14 mouse cellular contexts compared by ENCODE assay signal in the genomic region with DNA sequence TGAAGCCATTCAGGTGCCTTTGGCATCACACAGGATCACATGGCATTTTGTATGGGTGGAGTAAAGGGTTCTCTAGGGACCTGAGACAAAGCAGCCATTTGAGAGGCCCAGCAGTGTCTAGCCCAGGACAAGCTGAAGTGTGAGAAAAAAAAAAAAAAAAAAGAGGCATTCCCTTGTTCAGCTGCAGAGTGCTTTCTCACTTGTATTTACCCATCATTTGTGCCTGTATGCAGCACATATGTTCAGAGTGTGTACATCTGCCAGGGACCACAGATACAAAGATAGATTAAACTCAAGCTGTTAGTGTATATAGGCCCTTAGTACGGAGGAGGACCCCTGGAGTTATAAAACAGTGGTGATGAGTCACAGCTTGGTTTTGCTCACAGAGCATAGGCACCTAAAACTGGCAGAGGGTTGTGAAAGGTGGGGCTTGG.
DNase-seq lines count a peak whose midpoint lies in the region; ATAC-seq and TF ChIP-seq lines count a peak whose summit lies in the region.
"Had no signal": no experiment of that assay in that cellular context is flagged by ENCODE, and none has a peak within 500 bp of the region (broad histone marks: within the 10 kb centered on the region; RNA-seq: fewer than 3 reads in every experiment).

No protein-coding gene starts in this region.

- DNase-seq in left cerebral cortex, adult 18-20 months (ENCODE audit: low spot score in 2 of 2) = peak; percentile 8 to 11
- DNase-seq in left cerebral cortex, adult 11 months (ENCODE audit: low spot score) = no peak
- no peak for DNase-seq in urinary bladder, adult 18-20 months (ENCODE audit: low spot score in 2 of 2)
- DNase-seq in spleen, postnatal 4 days (ENCODE audit: low spot score in 2 of 2) = no peak
- DNase-seq: cerebellum, postnatal 36 days; kidney, postnatal 14 days; liver, postnatal 0 days; thymus, postnatal 14 days had no signal

- H3K4me3 ChIP-seq in forebrain, embryonic 12.5 days (replicated peaks) = no peak overlapping the region
- H3K4me3 ChIP-seq in hindbrain, embryonic 15.5 days = no peak overlapping the region
- no peak overlapping the region for H3K4me3 ChIP-seq in neural tube, embryonic 13.5 days
- H3K4me3 ChIP-seq in intestine, postnatal 0 days (ENCODE audit: low read depth, low read length) = no peak overlapping the region
- H3K4me3 ChIP-seq: heart, embryonic 10.5 days; limb, embryonic 12.5 days had no signal

- peak; percentile 75 for ATAC-seq in forebrain, embryonic 12.5 days (ENCODE audit: low FRiP score)
- peak; percentile 74 for ATAC-seq in hindbrain, embryonic 15.5 days (ENCODE audit: low FRiP score, low read depth)
- ATAC-seq in neural tube, embryonic 13.5 days (ENCODE audit: low read depth) = peak; percentile 61
- no peak for ATAC-seq in intestine, postnatal 0 days
- ATAC-seq: liver, postnatal 0 days had no signal

- WGBS in forebrain, embryonic 12.5 days = 49% methylated on average over 1 of the region's 1 CpGs
- 20% methylated on average over 1 of the region's 1 CpGs for WGBS in hindbrain, embryonic 15.5 days
- WGBS in neural tube, embryonic 13.5 days = 27% methylated on average over 1 of the region's 1 CpGs
- WGBS in intestine, postnatal 0 days = 28% methylated on average over 1 of the region's 1 CpGs

- H3K4me1 ChIP-seq in forebrain, embryonic 12.5 days = peaks cover 2% of the 10 kb centered on the region; the same call in 1 of the 2 replicates
- H3K4me1 ChIP-seq in hindbrain, embryonic 15.5 days (replicated peaks) = peaks cover 21% of the 10 kb centered on the region
- peaks cover 16% of the 10 kb centered on the region; the same call in 1 of the 2 replicates for H3K4me1 ChIP-seq in neural tube, embryonic 13.5 days (replicated peaks)
- no peaks in the 10 kb centered on the region for H3K4me1 ChIP-seq in intestine, postnatal 0 days (replicated peaks; ENCODE audit: control insufficient read depth, insufficient read depth, low read length)
- H3K4me1 ChIP-seq: heart, embryonic 10.5 days; limb, embryonic 12.5 days had no signal

- no peak overlapping the region for H3K9ac ChIP-seq in forebrain, embryonic 12.5 days
- no peak overlapping the region for H3K9ac ChIP-seq in hindbrain, embryonic 15.5 days
- no peak overlapping the region for H3K9ac ChIP-seq in neural tube, embryonic 13.5 days
- no peak overlapping the region for H3K9ac ChIP-seq in intestine, postnatal 0 days (ENCODE audit: low read depth, low read length)
- H3K9ac ChIP-seq: limb, embryonic 12.5 days; liver, postnatal 0 days had no signal

- TF ChIP-seq CTCF in intestine, postnatal 0 days (IDR thresholded peaks at IDR 0.05; ENCODE audit: low read depth) = no peak

- no peak overlapping the region for H3K4me2 ChIP-seq in forebrain, embryonic 12.5 days
- H3K4me2 ChIP-seq in hindbrain, embryonic 15.5 days = no peak overlapping the region
- H3K4me2 ChIP-seq in neural tube, embryonic 13.5 days = no peak overlapping the region
- H3K4me2 ChIP-seq in intestine, postnatal 0 days (replicated peaks; ENCODE audit: low read depth) = no peak overlapping the region
- H3K4me2 ChIP-seq: limb, embryonic 12.5 days had no signal

- H3K27me3 ChIP-seq in forebrain, embryonic 12.5 days = no peaks in the 10 kb centered on the region
- no peaks in the 10 kb centered on the region for H3K27me3 ChIP-seq in hindbrain, embryonic 15.5 days
- no peaks in the 10 kb centered on the region for H3K27me3 ChIP-seq in neural tube, embryonic 13.5 days
- no peaks in the 10 kb centered on the region for H3K27me3 ChIP-seq in intestine, postnatal 0 days (replicated peaks; ENCODE audit: control insufficient read depth, insufficient read depth, low read length)
- H3K27me3 ChIP-seq: limb, embryonic 12.5 days had no signal

- H3K36me3 ChIP-seq in forebrain, embryonic 12.5 days (replicated peaks) = no peaks in the 10 kb centered on the region
- H3K36me3 ChIP-seq in hindbrain, embryonic 15.5 days = no peaks in the 10 kb centered on the region
- no peaks in the 10 kb centered on the region for H3K36me3 ChIP-seq in neural tube, embryonic 13.5 days
- no peaks in the 10 kb centered on the region for H3K36me3 ChIP-seq in intestine, postnatal 0 days (ENCODE audit: control insufficient read depth, insufficient read depth)
- H3K36me3 ChIP-seq: heart, embryonic 10.5 days; limb, embryonic 12.5 days had no signal

- no peaks in the 10 kb centered on the region for H3K9me3 ChIP-seq in forebrain, embryonic 12.5 days
- no peaks in the 10 kb centered on the region for H3K9me3 ChIP-seq in hindbrain, embryonic 15.5 days
- no peaks in the 10 kb centered on the region for H3K9me3 ChIP-seq in neural tube, embryonic 13.5 days
- no peaks in the 10 kb centered on the region for H3K9me3 ChIP-seq in intestine, postnatal 0 days (ENCODE audit: control insufficient read depth)
- H3K9me3 ChIP-seq: heart, embryonic 10.5 days; limb, embryonic 12.5 days had no signal

- peak overlapping the region; percentile 53; the same call in 1 of the 2 replicates for H3K27ac ChIP-seq in forebrain, embryonic 12.5 days
- peak overlapping the region; percentile 48; the same call in 1 of the 2 replicates for H3K27ac ChIP-seq in hindbrain, embryonic 15.5 days (replicated peaks)
- no peak overlapping the region for H3K27ac ChIP-seq in neural tube, embryonic 13.5 days (replicated peaks)
- no peak overlapping the region for H3K27ac ChIP-seq in intestine, postnatal 0 days (ENCODE audit: low read depth, low read length)
- H3K27ac ChIP-seq: heart, embryonic 10.5 days; limb, embryonic 12.5 days had no signal

Comparison
In these comparisons a context has a peak if more than half of its experiments do, and no peak if none do; other contexts are left out.
1. DNase-seq: peak in left cerebral cortex, adult 18-20 months (2 of 2); none in left cerebral cortex, adult 11 months (single experiment), urinary bladder, adult 18-20 months (0 of 2) and spleen, postnatal 4 days (0 of 2).
2. H3K27ac ChIP-seq: peak in forebrain, embryonic 12.5 days (single experiment) and hindbrain, embryonic 15.5 days (single experiment); none in neural tube, embryonic 13.5 days (single experiment) and intestine, postnatal 0 days (single experiment).